Mouse (Mus musculus): ENCODE data around the gene Rhot2.

DNA sequence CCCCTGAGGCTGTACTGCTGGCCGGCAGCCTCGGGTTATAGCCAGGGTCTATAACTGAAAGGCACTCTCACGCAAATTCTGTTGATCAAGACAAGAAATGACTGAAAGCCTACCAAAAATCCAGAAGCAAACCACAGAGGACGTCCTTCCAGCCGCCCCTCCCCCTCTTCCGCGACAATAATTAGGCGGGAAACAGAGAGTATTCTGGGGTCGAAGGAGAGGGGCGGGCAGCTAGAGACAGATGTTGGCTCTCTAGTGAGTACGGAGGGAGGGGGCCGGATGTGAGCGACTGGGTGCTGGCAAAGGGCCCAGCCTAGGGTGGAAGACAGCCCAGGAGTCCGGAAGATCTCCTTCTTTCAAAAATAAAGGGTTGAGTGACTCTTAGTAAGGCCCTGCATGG, 52.0 kb downstream of the Rhot2 start, which contains the start of gene Fam173a:
- TF ChIP-seq CTCF (IDR thresholded peaks at IDR 0.05; ENCODE audit: low read depth) (no peak), EP300 (IDR thresholded peaks at IDR 0.05; ENCODE audit: low read depth) (no peak)

All from liver, postnatal 0 days (tissue).